Mouse (Mus musculus) thymus, adult 2 months (tissue): Measurements from ENCODE around the gene Hsd17b3.

Experiments used
- CTCF ChIP-seq: fragments of 200-500 bp; IDR thresholded peaks from 2 replicates; pipeline ENCODE4 v1.5.1; 2012; ENCODE audit warnings: mild to moderate bottlenecking, control low read depth, low read length, moderate library complexity, borderline replicate concordance; ENCODE audit not compliant: control insufficient read depth, poor library complexity, insufficient read depth; ENCODE audit errors: extremely low read depth
- POLR2A ChIP-seq: fragments of 200-500 bp; IDR thresholded peaks from 2 replicates; pipeline ENCODE4 v1.6.1; 2012; ENCODE audit warnings: mild to moderate bottlenecking, low read length, control low read depth, moderate library complexity; ENCODE audit not compliant: control insufficient read depth, poor library complexity, insufficient read depth; ENCODE audit errors: extremely low read depth

GRCm38 (mm10) chr13:64092141-64092540 is 3.1 kb upstream of the Hsd17b3 start:
- no peak for TF ChIP-seq CTCF
- TF ChIP-seq POLR2A: no peak
